Mouse (Mus musculus): ENCODE results near the gene Rhno1. TPM values are rescaled to one million over a fixed set of nuclear protein-coding genes. Genes with fewer than 3 reads are reported as not detected.

Gene Rhno1
- polyA plus RNA-seq, 1 experiment from 2014 or later: 144 TPM

GRCm38 (mm10) chr6:128361901-128362300 lies 810 bp downstream of the Rhno1 start:
- H3K4me3 ChIP-seq (ENCODE audit: low read depth, low read length): peak overlapping the region; percentile 88
- TF ChIP-seq CTCF (IDR thresholded peaks at IDR 0.05; ENCODE audit: low read depth): no peak
- DNase-seq (peak; percentile 30), ATAC-seq (ENCODE audit: insufficient read depth) (no peak)
- H3K9me3 ChIP-seq (ENCODE audit: low read depth, low read length): no peaks in the 10 kb centered on the region
- peak overlapping the region; percentile 96 for H3K27ac ChIP-seq (ENCODE audit: low read depth)
- peaks cover 46% of the 10 kb centered on the region for H3K36me3 ChIP-seq (ENCODE audit: insufficient read depth)
- H3K4me1 ChIP-seq (ENCODE audit: insufficient read depth): peaks cover 20% of the 10 kb centered on the region
- peak overlapping the region; percentile 90 for H3K9ac ChIP-seq
- no peaks in the 10 kb centered on the region for H3K27me3 ChIP-seq (ENCODE audit: insufficient read depth, low read length)
- peak overlapping the region; percentile 83 for H3K4me2 ChIP-seq
- 10% methylated on average over 9 of the region's 9 CpGs for WGBS

GRCm38 (mm10) chr6:128358999-128359398 lies 3.7 kb downstream of the Rhno1 start:
- H3K36me3 ChIP-seq (ENCODE audit: insufficient read depth): peaks cover 29% of the 10 kb centered on the region
- ATAC-seq (ENCODE audit: insufficient read depth): no peak
- H3K9ac ChIP-seq: no peak overlapping the region
- no peaks in the 10 kb centered on the region for H3K27me3 ChIP-seq (ENCODE audit: insufficient read depth, low read length)
- H3K4me3 ChIP-seq (ENCODE audit: low read depth, low read length): no peak overlapping the region
- H3K9me3 ChIP-seq (ENCODE audit: low read depth, low read length): no peaks in the 10 kb centered on the region
- H3K4me1 ChIP-seq (ENCODE audit: insufficient read depth): peaks cover 13% of the 10 kb centered on the region
- H3K27ac ChIP-seq (ENCODE audit: low read depth): no peak overlapping the region
- 31% methylated on average over 2 of the region's 2 CpGs for WGBS
- H3K4me2 ChIP-seq: no peak overlapping the region
- TF ChIP-seq CTCF (IDR thresholded peaks at IDR 0.05; ENCODE audit: low read depth): peak; percentile 82
- peak; percentile 72 for DNase-seq

- Histone ChIP-seq H3K9ac (peak within 1 kb of the TSS; percentile 71), H3K4me2 (peak within 1 kb of the TSS; percentile 81), H3K27ac (ENCODE audit: low read depth) (peak within 1 kb of the TSS; percentile 88), H3K4me1 (ENCODE audit: insufficient read depth) (0 out of 2 replicates have a peak, but pooled peaks cover 3% of the 10 kb centered on the region), H3K4me3 (ENCODE audit: low read depth, low read length) (peak within 1 kb of the TSS; percentile 74), H3K36me3 (ENCODE audit: insufficient read depth) (peaks cover 29% of the 10 kb centered on the region), H3K9me3 (ENCODE audit: low read depth, low read length) (no peaks in the 10 kb centered on the region), H3K27me3 (ENCODE audit: insufficient read depth, low read length) (no peaks in the 10 kb centered on the region)
- ATAC-seq (ENCODE audit: insufficient read depth) (peak; percentile 99), DNase-seq (peak; percentile 98)
- no peak for TF ChIP-seq CTCF (IDR thresholded peaks at IDR 0.05; ENCODE audit: low read depth)
- WGBS: under 1% methylated on average over 42 of the region's 42 CpGs
Observed at GRCm38 (mm10) chr6:128355726-128356416, 6.8 kb downstream of the Rhno1 start, which contains the start of gene Tulp3. TSS of gene Tulp3 (minus strand) at chr6:128355851.

- DNase-seq (peak; percentile 80), ATAC-seq (ENCODE audit: insufficient read depth) (peak; percentile 74)
- TF ChIP-seq CTCF (IDR thresholded peaks at IDR 0.05; ENCODE audit: low read depth): no peak
- H3K36me3 ChIP-seq (ENCODE audit: insufficient read depth): peaks cover 36% of the 10 kb centered on the region
- peak overlapping the region; percentile 81 for H3K4me2 ChIP-seq
- no peaks in the 10 kb centered on the region for H3K9me3 ChIP-seq (ENCODE audit: low read depth, low read length)
- H3K4me1 ChIP-seq (ENCODE audit: insufficient read depth): 0 out of 2 replicates have a peak, but pooled peaks cover 3% of the 10 kb centered on the region
- WGBS: 0% methylated on average over 28 of the region's 28 CpGs
- H3K4me3 ChIP-seq (ENCODE audit: low read depth, low read length): peak overlapping the region; percentile 74
- H3K27me3 ChIP-seq (ENCODE audit: insufficient read depth, low read length): no peaks in the 10 kb centered on the region
- H3K9ac ChIP-seq: peak overlapping the region; percentile 71
- peak overlapping the region; percentile 88 for H3K27ac ChIP-seq (ENCODE audit: low read depth)
Observed at GRCm38 (mm10) chr6:128355201-128355681, 7.5 kb downstream of the Rhno1 start.

- 50% methylated on average over 3 of the region's 3 CpGs for WGBS
- Histone ChIP-seq H3K27me3 (ENCODE audit: insufficient read depth, low read length) (no peaks in the 10 kb centered on the region), H3K4me2 (peak overlapping the region; percentile 81), H3K4me3 (ENCODE audit: low read depth, low read length) (peak overlapping the region; percentile 74; the same call in 1 of the 2 replicates), H3K36me3 (ENCODE audit: insufficient read depth) (peaks cover 38% of the 10 kb centered on the region), H3K9me3 (ENCODE audit: low read depth, low read length) (no peaks in the 10 kb centered on the region), H3K27ac (ENCODE audit: low read depth) (no peak overlapping the region), H3K9ac (no peak overlapping the region), H3K4me1 (ENCODE audit: insufficient read depth) (0 out of 2 replicates have a peak, but pooled peaks cover 3% of the 10 kb centered on the region)
- no peak for DNase-seq
- TF ChIP-seq CTCF (IDR thresholded peaks at IDR 0.05; ENCODE audit: low read depth): no peak
- no peak for ATAC-seq (ENCODE audit: insufficient read depth)
Observed at GRCm38 (mm10) chr6:128354140-128354539, 8.6 kb downstream of the Rhno1 start.

GRCm38 (mm10) chr6:128349711-128350110 lies 13.0 kb downstream of the Rhno1 start:
- WGBS: 44% methylated on average over 7 of the region's 7 CpGs
- Histone ChIP-seq H3K9me3 (ENCODE audit: low read depth, low read length) (no peaks in the 10 kb centered on the region), H3K4me1 (ENCODE audit: insufficient read depth) (0 out of 2 replicates have a peak, but pooled peaks cover 3% of the 10 kb centered on the region), H3K27me3 (ENCODE audit: insufficient read depth, low read length) (no peaks in the 10 kb centered on the region), H3K36me3 (ENCODE audit: insufficient read depth) (peaks cover 13% of the 10 kb centered on the region; the same call in 1 of the 2 replicates), H3K27ac (ENCODE audit: low read depth) (peak overlapping the region; percentile 69; the same call in 1 of the 2 replicates), H3K9ac (no peak overlapping the region), H3K4me3 (ENCODE audit: low read depth, low read length) (no peak overlapping the region), H3K4me2 (no peak overlapping the region)
- no peak for DNase-seq
- no peak for TF ChIP-seq CTCF (IDR thresholded peaks at IDR 0.05; ENCODE audit: low read depth)
- no peak for ATAC-seq (ENCODE audit: insufficient read depth)

GRCm38 (mm10) chr6:128346782-128347181 lies 15.9 kb downstream of the Rhno1 start:
- no peak overlapping the region for H3K4me3 ChIP-seq (ENCODE audit: low read depth, low read length)
- no peaks in the 10 kb centered on the region for H3K4me1 ChIP-seq (ENCODE audit: insufficient read depth)
- no peak for DNase-seq
- TF ChIP-seq CTCF (IDR thresholded peaks at IDR 0.05; ENCODE audit: low read depth): no peak
- whole genome bisulfite sequencing: 77% methylated on average over 6 of the region's 6 CpGs
- ATAC-seq (ENCODE audit: insufficient read depth): no peak
- H3K27ac ChIP-seq (ENCODE audit: low read depth): no peak overlapping the region
- no peaks in the 10 kb centered on the region for H3K27me3 ChIP-seq (ENCODE audit: insufficient read depth, low read length)
- H3K36me3 ChIP-seq (ENCODE audit: insufficient read depth): peaks cover 17% of the 10 kb centered on the region; the same call in 1 of the 2 replicates
- H3K9ac ChIP-seq: no peak overlapping the region
- no peaks in the 10 kb centered on the region for H3K9me3 ChIP-seq (ENCODE audit: low read depth, low read length)
- no peak overlapping the region for H3K4me2 ChIP-seq

Data from lung, embryonic 14.5 days (tissue).